Mouse (Mus musculus): ENCODE measurements around the gene Kcnj10.

Kcnj10 gene

GRCm38 (mm10) chr1:172340729-172341321, at the start of gene Kcnj10:
Gene Kcnj10, plus strand, starts transcription at chr1:172341210.
- peak; percentile 26 to 53 for DNase-seq (ENCODE audit: low spot score in 2 of 2)

DNA sequence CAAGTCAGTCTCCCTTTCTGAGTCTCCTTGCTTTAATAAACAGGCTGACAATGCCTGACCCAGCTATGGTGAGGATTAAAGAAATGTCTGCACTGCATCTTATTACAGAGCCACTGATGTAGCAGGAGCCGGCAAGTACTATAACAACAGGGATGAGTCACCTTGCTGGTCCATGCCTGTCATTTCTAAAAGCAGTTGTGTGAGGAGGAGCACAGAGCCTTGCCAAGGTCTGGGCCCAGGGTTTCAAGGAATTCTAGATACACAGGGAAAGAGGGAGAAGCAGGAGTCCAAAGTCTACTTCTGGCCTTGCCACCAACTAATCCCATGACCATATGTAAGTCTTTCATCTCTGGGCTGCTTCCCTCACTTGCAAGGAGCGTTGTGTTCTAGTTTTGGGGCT, 48.1 kb upstream of the Kcnj10 start:
- no peak for DNase-seq (ENCODE audit: low spot score in 2 of 2)

GRCm38 (mm10) chr1:172293449-172293848, 47.6 kb upstream of the Kcnj10 start:
- DNase-seq (ENCODE audit: low spot score in 2 of 2), result no peak

- no peak for DNase-seq (ENCODE audit: low spot score in 2 of 2)
These were observed 45.2 kb upstream of the Kcnj10 start for GRCm38 (mm10) chr1:172295751-172296197.

DNA sequence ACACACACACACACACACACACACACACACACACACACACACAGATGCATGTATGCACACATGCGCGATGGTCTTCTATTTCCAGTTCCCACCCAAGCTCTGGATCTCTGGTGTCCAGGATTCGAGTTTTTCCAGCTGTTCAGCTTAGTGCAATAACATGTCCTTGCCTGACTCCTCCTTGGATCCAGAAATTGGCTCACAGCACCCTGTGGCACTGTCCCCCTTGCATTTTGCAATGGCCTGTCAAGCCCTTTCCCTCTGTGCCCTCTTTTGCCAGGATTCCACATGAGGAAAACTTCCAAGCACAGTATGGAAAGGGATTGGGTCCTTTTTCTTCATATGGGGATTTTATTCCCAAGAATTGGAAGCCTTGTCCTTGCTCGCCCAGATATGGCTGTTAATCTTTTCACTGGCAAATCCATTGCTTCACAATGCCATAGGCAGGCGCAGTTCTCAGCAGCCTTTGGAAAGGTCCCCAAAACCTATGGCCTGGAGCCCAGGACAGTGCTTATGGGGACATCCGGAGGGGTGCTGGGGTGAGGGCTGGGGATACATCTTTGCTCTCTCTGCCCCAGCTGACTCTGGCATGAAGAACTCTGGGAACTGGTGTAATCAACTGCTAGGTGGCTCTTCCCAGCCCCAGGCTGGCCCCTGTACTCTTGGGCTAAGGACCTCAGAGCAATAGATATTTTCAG, 44.0 kb upstream of the Kcnj10 start:
- no peak for DNase-seq (ENCODE audit: low spot score in 2 of 2)

DNA sequence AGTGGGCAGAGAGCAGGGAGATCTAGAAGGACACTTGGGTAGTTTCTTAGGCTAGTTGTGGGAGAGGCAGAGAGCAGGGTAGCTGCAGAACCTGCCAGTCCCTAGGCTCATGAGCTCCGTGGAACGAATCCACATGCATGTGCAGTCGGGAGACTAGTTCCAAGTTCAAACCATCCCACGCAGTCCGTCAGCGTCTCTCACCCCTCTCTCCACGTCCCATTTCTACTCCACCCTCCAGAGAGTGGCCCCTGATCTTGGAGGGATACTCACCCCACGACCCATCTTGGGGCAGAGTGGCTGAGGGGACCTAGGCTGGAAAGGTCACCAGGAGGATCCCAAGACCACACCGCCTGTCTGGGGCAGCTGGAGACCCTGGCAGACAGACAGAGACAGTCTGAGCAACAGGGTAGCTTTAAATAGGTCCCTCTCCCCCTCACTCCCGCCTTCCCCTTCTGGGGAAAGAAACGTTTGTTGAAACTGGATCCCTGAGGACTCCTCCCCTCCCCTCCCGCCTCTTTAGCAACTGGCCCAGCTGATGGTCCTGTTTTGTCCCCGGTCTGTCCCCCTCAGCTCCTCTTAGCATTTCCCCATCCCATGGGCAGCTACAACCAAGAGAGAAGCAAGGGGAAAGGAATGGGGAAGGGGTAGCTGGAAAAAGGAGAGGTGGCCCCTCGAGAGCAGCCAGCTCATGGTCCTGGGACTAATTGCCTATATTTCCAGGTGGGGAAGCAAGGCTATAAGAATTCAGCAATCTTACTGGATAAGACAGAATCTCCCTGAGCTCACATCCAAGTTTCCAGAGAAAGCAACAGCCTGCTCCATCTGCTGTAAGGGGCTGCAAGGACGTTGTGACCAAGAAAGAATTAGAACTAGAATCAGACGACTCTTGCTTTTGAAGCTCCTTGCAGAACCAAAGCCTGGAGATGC, 43.1 kb upstream of the Kcnj10 start, which contains the start of gene Atp1a2:
Gene Atp1a2, minus strand, starts transcription at position 454 of the 927 bp plus-strand sequence.
- DNase-seq (ENCODE audit: low spot score in 2 of 2), result no peak

DNA sequence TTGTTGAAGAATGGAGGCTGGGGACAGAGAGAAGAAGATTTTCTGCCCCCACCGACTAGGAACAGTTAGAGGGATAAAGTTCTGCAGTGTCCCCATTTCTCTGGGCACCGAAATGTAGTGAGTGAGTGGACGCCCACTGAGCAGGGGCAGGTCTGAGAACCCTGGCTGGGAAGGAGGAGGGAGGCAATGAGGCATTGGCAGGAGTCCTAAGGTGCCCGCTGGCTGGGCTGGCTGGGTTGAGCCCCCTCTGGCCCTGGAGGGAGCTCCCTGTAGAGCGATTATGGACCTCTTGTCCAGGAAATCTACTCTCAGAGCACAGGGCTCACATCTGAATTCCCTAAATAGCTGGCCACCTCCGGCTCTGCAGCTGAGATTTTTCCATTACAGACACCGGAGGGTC, 41.5 kb upstream of the Kcnj10 start:
- DNase-seq (ENCODE audit: low spot score in 2 of 2), result no peak

DNA sequence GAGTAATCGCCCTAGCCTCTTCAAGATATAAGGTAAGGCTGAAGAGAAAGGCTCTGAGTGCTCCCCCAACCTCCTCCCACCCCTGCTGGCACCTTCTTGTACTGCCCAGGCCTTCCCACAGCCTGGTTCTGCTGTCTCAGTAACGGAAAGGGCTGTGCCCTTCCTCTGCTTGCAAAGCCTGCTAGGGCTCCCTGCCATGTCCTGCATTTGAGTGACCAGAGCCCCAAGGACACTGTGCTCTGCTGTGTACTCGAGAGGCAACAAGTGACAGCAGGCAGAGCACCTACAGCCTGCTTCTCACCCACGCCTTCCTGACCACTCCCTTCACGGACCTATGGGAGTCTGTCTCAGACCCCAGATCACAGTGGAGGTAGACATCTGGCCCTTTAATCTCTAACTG, 40.8 kb upstream of the Kcnj10 start:
- DNase-seq (ENCODE audit: low spot score in 2 of 2), result no peak

- no peak for DNase-seq (ENCODE audit: low spot score in 2 of 2)
These were observed 39.8 kb upstream of the Kcnj10 start for GRCm38 (mm10) chr1:172301180-172301579.

DNA sequence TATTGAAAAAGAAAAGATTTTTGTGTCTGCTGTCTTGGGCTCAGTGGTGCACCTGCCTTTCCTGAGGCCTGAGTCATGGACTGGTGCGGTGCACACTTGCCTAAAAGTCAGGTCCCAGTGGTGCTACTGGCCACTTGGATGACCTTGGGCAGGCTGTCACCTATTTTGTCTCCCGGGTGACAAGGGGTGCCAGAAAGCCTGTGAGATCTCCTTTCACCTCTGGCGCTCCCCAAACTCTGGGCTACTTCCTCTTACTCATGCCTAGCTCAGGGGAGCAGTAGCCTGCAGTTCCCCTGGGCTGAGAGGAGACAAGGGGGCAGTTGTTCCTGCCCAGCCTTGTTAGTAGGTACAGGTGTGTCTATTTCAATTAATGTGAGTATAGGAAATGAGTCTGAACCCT, 38.7 kb upstream of the Kcnj10 start:
- DNase-seq (ENCODE audit: low spot score in 2 of 2), result no peak

DNA sequence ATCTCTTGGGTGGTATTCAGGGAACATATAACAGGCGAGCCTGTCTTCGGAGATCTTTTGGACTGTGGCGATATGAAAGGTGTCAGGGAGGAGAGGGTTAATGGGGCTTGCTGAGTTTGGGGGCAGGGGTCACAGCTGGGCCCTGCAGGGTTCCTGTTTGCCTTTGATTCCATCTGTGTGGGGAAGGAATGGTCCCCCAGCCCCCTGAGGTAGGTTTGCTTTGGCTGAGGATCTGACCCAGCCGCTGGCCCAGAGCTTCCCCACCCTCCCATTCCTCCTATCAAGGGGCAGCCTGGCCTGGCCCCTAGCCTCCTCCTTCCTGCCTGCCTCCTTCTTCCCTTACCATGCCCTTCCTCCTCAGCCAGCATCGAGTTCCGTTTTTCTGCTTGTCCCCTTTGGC, 38.2 kb upstream of the Kcnj10 start:
- no peak for DNase-seq (ENCODE audit: low spot score in 2 of 2)

DNA sequence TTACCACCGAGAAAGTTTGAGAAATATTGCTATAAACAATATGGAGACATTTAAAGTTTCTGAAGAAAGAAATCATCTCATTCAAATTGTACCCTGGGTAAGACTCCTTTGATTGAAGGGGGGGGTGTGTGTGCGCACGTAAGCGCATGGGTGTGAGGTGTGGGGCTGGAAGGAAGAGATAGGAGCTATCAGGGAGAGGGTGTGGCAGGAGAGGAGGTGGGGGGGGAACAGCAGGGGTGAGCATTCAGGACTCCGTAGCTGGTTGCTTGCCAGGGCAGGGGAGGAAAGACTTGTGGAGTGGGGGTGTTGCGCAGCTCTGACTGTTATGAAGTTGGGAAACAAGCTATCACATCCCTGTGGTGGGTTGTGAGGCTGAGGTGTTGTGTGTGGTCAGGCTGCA, 36.6 kb upstream of the Kcnj10 start:
- no peak for DNase-seq (ENCODE audit: low spot score in 2 of 2)

- DNase-seq (ENCODE audit: low spot score in 2 of 2), result no peak
These were observed 35.9 kb upstream of the Kcnj10 start for GRCm38 (mm10) chr1:172305153-172305552.

DNA sequence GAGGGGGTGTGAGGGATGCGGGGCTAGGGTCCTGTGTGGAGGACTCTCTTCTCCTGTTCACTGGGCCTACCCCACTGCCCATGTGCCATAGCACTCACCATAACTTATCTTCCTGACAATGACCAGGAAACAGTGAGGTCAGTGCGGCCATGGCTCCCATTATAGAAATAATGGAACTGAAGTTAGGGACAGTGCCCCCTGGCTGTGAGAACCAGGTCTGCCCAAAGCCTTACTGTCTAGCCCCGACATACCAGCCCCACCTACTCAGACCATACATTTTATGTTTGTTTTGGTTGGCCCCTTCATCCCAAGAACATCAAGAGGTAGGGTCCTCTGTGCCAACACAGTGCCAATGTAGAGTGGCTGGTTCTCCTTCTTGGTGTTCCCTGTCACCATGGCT, 35.4 kb upstream of the Kcnj10 start:
- no peak for DNase-seq (ENCODE audit: low spot score in 2 of 2)

- DNase-seq (ENCODE audit: low spot score in 2 of 2), result peak; percentile 53 to 69
These were observed 34.8 kb upstream of the Kcnj10 start for GRCm38 (mm10) chr1:172306196-172306595.

- no peak for DNase-seq (ENCODE audit: low spot score in 2 of 2)
These were observed 34.1 kb upstream of the Kcnj10 start for GRCm38 (mm10) chr1:172306885-172307284.

- DNase-seq (ENCODE audit: low spot score in 2 of 2), result peak; percentile 40 to 55
These were observed 33.1 kb upstream of the Kcnj10 start for GRCm38 (mm10) chr1:172307936-172308335.

DNA sequence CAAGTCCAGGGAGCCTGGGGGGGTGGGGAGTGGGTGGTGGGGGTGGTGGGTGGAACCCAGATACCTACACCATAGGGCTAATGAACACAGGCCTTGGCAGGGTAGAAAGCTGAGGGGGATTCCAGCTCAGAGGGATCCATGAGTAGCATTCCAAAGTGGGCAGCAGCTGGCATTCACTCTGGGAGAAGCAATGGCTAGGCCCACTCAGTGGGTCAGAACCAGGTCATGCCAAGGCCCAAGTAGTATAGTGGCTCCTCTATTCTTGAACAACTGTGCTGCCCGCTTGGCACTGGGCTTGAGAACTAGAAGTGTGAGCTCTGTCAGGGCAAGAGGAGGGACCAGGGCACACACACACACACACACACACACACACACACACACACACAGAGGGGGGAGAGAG, 32.6 kb upstream of the Kcnj10 start:
- DNase-seq (ENCODE audit: low spot score in 2 of 2), result no peak

DNA sequence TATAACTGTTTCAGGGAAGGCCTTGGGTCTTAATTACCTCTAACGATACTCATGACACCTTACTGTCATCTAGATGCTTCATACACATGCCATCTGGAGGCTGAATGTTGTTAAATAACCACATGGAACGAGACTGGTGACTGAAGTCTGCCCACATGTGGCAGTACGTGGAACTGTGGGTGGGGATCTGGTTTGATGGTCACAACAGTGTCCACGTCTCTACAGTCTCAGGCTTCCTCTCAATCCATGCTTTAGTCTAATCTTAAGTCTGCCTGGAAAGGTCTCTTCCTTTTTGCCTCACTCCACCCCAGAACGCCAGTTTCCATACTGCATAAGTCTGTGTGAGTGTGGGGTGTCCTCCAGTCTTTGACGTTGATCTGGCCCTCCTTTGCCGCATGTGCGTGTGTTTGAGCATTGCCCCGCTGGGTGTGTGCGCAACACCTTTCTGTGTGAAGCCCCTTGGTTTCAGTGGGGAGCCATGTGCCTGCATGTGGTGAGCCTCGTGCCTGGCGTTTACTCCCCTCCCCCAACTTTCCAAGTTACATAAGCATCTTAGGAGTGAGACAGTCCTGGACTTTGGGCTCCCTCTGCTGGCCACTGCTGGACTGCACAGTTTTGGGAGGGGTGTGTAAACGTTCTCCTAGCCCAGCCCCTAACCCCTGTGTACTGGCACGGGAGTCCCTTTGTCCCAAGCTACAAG, 31.2 kb upstream of the Kcnj10 start:
- peak; percentile 87 to 90 for DNase-seq (ENCODE audit: low spot score in 2 of 2)

DNA sequence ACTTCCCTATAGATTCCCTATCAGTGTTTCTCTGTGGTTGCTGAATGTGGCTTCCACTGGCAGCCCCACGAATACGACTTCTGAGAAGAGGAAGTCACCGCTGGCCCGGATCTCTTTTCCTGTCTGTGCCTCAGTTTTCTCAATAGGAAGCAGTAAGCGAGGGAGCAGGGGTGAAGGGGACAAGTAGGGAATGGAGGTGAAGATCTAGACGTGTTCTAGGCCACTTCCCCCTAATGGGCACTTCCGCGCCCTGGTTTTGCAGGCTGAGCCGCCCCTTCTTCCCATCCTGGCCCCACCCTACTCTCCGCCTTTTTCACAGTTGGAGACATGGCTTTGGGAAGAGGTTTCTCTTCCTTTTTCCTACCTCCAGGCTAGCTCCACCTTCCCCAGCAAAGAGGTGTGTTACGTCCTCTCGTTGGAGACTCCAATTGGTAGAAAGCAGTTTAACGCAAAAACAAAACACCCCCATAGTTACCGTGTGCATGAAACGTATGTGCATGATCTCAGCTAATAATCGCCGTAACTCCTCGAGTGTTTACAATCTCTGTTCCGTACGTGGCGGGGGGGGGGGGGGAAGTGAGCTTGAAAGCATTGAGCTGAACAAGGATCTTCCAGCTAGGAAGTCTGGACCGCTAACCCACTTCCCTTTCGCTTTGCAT, 29.6 kb upstream of the Kcnj10 start:
- DNase-seq (ENCODE audit: low spot score in 2 of 2), result peak; percentile 19 to 28
